Mouse (Mus musculus): ENCODE measurements around the gene Stmn1. TPM values are rescaled to one million over a fixed set of nuclear protein-coding genes. Genes with fewer than 3 reads are reported as not detected.

The Stmn1 gene
- polyA plus RNA-seq (2012; ENCODE audit: insufficient read depth, insufficient read length, missing spikeins), result 314 and 367 TPM in 2 replicates

- Histone ChIP-seq H3K4me3 (ENCODE audit: insufficient read depth, low read length) (peak within 1 kb of the TSS; percentile 82), H3K27ac (ENCODE audit: insufficient read depth, low read depth, low read length) (peak within 1 kb of the TSS; percentile 63), H3K4me1 (ENCODE audit: control insufficient read depth, insufficient read depth, low read length) (peaks cover 5% of the 10 kb centered on the region)
- 0 out of 2 replicates have a peak, but pooled peaks have one; percentile 58 for TF ChIP-seq POLR2A (IDR thresholded peaks at IDR 0.05; ENCODE audit: borderline replicate concordance, low read depth, low read length)
- TF ChIP-seq CTCF (IDR thresholded peaks at IDR 0.05; ENCODE audit: low read depth, low read length), result no peak
Observed at GRCm38 (mm10) chr4:134468215-134468575, at the start of gene Stmn1. TSS of gene Stmn1 (plus strand) at chr4:134468320.

GRCm38 (mm10) chr4:134421971-134422370, 46.1 kb upstream of the Stmn1 start:
- TF ChIP-seq POLR2A (IDR thresholded peaks at IDR 0.05; ENCODE audit: borderline replicate concordance, low read depth, low read length) (no peak), CTCF (IDR thresholded peaks at IDR 0.05; ENCODE audit: low read depth, low read length) (no peak)
- H3K27ac ChIP-seq (ENCODE audit: insufficient read depth, low read depth, low read length), result no peak overlapping the region
- H3K4me1 ChIP-seq (ENCODE audit: control insufficient read depth, insufficient read depth, low read length), result peaks cover 15% of the 10 kb centered on the region
- H3K4me3 ChIP-seq (ENCODE audit: insufficient read depth, low read length), result no peak overlapping the region

- Histone ChIP-seq H3K27ac (ENCODE audit: insufficient read depth, low read depth, low read length) (no peak overlapping the region), H3K4me3 (ENCODE audit: insufficient read depth, low read length) (no peak overlapping the region), H3K4me1 (ENCODE audit: control insufficient read depth, insufficient read depth, low read length) (peaks cover 15% of the 10 kb centered on the region)
- TF ChIP-seq POLR2A (IDR thresholded peaks at IDR 0.05; ENCODE audit: borderline replicate concordance, low read depth, low read length) (no peak), CTCF (IDR thresholded peaks at IDR 0.05; ENCODE audit: low read depth, low read length) (no peak)
Observed at GRCm38 (mm10) chr4:134423949-134424348, 44.2 kb upstream of the Stmn1 start.

- Histone ChIP-seq H3K4me3 (ENCODE audit: insufficient read depth, low read length) (no peak overlapping the region), H3K4me1 (ENCODE audit: control insufficient read depth, insufficient read depth, low read length) (peaks cover 15% of the 10 kb centered on the region), H3K27ac (ENCODE audit: insufficient read depth, low read depth, low read length) (no peak overlapping the region)
- TF ChIP-seq CTCF (IDR thresholded peaks at IDR 0.05; ENCODE audit: low read depth, low read length), result no peak
- TF ChIP-seq POLR2A (IDR thresholded peaks at IDR 0.05; ENCODE audit: borderline replicate concordance, low read depth, low read length), result no peak
Observed at GRCm38 (mm10) chr4:134425088-134425487, 43.0 kb upstream of the Stmn1 start.

GRCm38 (mm10) chr4:134430381-134431004, 37.6 kb upstream of the Stmn1 start:
- Histone ChIP-seq H3K27ac (ENCODE audit: insufficient read depth, low read depth, low read length) (no peak overlapping the region), H3K4me3 (ENCODE audit: insufficient read depth, low read length) (no peak overlapping the region), H3K4me1 (ENCODE audit: control insufficient read depth, insufficient read depth, low read length) (no peaks in the 10 kb centered on the region)
- TF ChIP-seq POLR2A (IDR thresholded peaks at IDR 0.05; ENCODE audit: borderline replicate concordance, low read depth, low read length) (no peak), CTCF (IDR thresholded peaks at IDR 0.05; ENCODE audit: low read depth, low read length) (no peak)

GRCm38 (mm10) chr4:134432686-134433360, 35.3 kb upstream of the Stmn1 start:
- no peak overlapping the region for H3K27ac ChIP-seq (ENCODE audit: insufficient read depth, low read depth, low read length)
- no peaks in the 10 kb centered on the region for H3K4me1 ChIP-seq (ENCODE audit: control insufficient read depth, insufficient read depth, low read length)
- no peak for TF ChIP-seq POLR2A (IDR thresholded peaks at IDR 0.05; ENCODE audit: borderline replicate concordance, low read depth, low read length)
- TF ChIP-seq CTCF (IDR thresholded peaks at IDR 0.05; ENCODE audit: low read depth, low read length), result no peak
- H3K4me3 ChIP-seq (ENCODE audit: insufficient read depth, low read length), result no peak overlapping the region

GRCm38 (mm10) chr4:134436185-134436584, 31.9 kb upstream of the Stmn1 start:
- H3K27ac ChIP-seq (ENCODE audit: insufficient read depth, low read depth, low read length), result no peak overlapping the region
- TF ChIP-seq CTCF (IDR thresholded peaks at IDR 0.05; ENCODE audit: low read depth, low read length) (no peak), POLR2A (IDR thresholded peaks at IDR 0.05; ENCODE audit: borderline replicate concordance, low read depth, low read length) (no peak)
- H3K4me3 ChIP-seq (ENCODE audit: insufficient read depth, low read length), result no peak overlapping the region
- H3K4me1 ChIP-seq (ENCODE audit: control insufficient read depth, insufficient read depth, low read length), result no peaks in the 10 kb centered on the region

- Histone ChIP-seq H3K27ac (ENCODE audit: insufficient read depth, low read depth, low read length) (no peak overlapping the region), H3K4me3 (ENCODE audit: insufficient read depth, low read length) (no peak overlapping the region), H3K4me1 (ENCODE audit: control insufficient read depth, insufficient read depth, low read length) (no peaks in the 10 kb centered on the region)
- TF ChIP-seq CTCF (IDR thresholded peaks at IDR 0.05; ENCODE audit: low read depth, low read length) (no peak), POLR2A (IDR thresholded peaks at IDR 0.05; ENCODE audit: borderline replicate concordance, low read depth, low read length) (no peak)
Observed at GRCm38 (mm10) chr4:134436659-134437058, 31.5 kb upstream of the Stmn1 start.

GRCm38 (mm10) chr4:134439119-134439518, 29.0 kb upstream of the Stmn1 start:
- TF ChIP-seq CTCF (IDR thresholded peaks at IDR 0.05; ENCODE audit: low read depth, low read length) (no peak), POLR2A (IDR thresholded peaks at IDR 0.05; ENCODE audit: borderline replicate concordance, low read depth, low read length) (no peak)

GRCm38 (mm10) chr4:134439919-134440318, 28.2 kb upstream of the Stmn1 start:
- TF ChIP-seq POLR2A (IDR thresholded peaks at IDR 0.05; ENCODE audit: borderline replicate concordance, low read depth, low read length), result no peak
- TF ChIP-seq CTCF (IDR thresholded peaks at IDR 0.05; ENCODE audit: low read depth, low read length), result no peak

More at GRCm38 (mm10) chr4:134439119-134439518, 29.0 kb upstream of the Stmn1 start:
- Histone ChIP-seq H3K4me1 (ENCODE audit: control insufficient read depth, insufficient read depth, low read length) (no peaks in the 10 kb centered on the region), H3K4me3 (ENCODE audit: insufficient read depth, low read length) (no peak overlapping the region), H3K27ac (ENCODE audit: insufficient read depth, low read depth, low read length) (no peak overlapping the region)

More at GRCm38 (mm10) chr4:134439919-134440318, 28.2 kb upstream of the Stmn1 start:
- Histone ChIP-seq H3K4me1 (ENCODE audit: control insufficient read depth, insufficient read depth, low read length) (no peaks in the 10 kb centered on the region), H3K27ac (ENCODE audit: insufficient read depth, low read depth, low read length) (no peak overlapping the region), H3K4me3 (ENCODE audit: insufficient read depth, low read length) (no peak overlapping the region)

All from bone marrow macrophage, adult 2 months (primary cell).